Mouse (Mus musculus): ENCODE data around the gene Plp2.

DNA sequence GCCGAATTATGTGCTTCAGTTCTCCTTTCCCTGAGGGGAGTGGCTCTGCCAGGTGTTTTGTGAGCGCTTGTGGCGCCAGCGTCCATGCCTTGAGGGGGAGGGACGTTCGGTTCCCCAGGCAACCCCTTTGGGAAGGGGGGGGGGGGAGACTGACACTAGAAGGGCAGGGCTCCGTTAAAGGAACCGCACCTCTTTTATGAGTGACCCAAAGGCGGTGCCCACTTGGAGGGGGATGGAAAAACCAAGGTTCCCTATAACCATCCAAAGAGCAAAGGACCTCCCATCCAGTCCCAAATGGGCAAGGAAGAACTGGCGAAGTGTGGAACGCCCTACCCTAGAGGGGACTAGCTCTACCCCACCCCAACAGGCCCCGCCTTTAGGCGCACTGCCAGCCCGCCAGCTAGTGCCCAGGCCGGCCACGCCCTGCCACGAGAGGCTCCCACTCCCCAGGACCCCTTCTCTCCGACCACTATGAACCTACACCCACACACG, 754 bp downstream of the Plp2 start:
- TF ChIP-seq CTCF (IDR thresholded peaks at IDR 0.05; ENCODE audit: borderline replicate concordance, control insufficient read depth, extremely low read depth, insufficient read depth, low read length, poor library complexity) (no peak), POLR2A (IDR thresholded peaks at IDR 0.05; ENCODE audit: control insufficient read depth, extremely low read depth, insufficient read depth, low read length, poor library complexity) (no peak)
